Mouse (Mus musculus) CH12.LX (cell line): ENCODE data around the gene Grcc10.

Experiments used
- BHLHE40 ChIP-seq: IDR thresholded peaks from 2 replicates; pipeline ENCODE4 v1.6.1; 2011; ENCODE audit warnings: mild to moderate bottlenecking, low read depth, low read length, improper control_type of control experiment
- E2F4 ChIP-seq: IDR thresholded peaks from 2 replicates; pipeline ENCODE4 v1.6.1; 2011; ENCODE audit warnings: low read depth, low read length, improper control_type of control experiment; ENCODE audit not compliant: insufficient replicate concordance
- MAFK ChIP-seq: IDR thresholded peaks from 2 replicates; pipeline ENCODE4 v1.6.1; 2011; ENCODE audit warnings: low read length, improper control_type of control experiment; ENCODE audit not compliant: insufficient replicate concordance
- MAZ ChIP-seq: IDR thresholded peaks from 2 replicates; pipeline ENCODE4 v1.6.1; 2012; ENCODE audit warnings: low read depth, mild to moderate bottlenecking, inconsistent platforms, low read length, improper control_type of control experiment, moderate library complexity
- POLR2A ChIP-seq: IDR thresholded peaks from 2 replicates; pipeline ENCODE4 v1.6.1; 2011; ENCODE audit warnings: low read depth, mild to moderate bottlenecking, improper control_type of control experiment, low read length
- USF1 ChIP-seq: IDR thresholded peaks from 2 replicates; pipeline ENCODE4 v1.6.1; 2014; ENCODE audit warnings: low read depth, mild to moderate bottlenecking, inconsistent platforms, low read length, improper control_type of control experiment

DNA sequence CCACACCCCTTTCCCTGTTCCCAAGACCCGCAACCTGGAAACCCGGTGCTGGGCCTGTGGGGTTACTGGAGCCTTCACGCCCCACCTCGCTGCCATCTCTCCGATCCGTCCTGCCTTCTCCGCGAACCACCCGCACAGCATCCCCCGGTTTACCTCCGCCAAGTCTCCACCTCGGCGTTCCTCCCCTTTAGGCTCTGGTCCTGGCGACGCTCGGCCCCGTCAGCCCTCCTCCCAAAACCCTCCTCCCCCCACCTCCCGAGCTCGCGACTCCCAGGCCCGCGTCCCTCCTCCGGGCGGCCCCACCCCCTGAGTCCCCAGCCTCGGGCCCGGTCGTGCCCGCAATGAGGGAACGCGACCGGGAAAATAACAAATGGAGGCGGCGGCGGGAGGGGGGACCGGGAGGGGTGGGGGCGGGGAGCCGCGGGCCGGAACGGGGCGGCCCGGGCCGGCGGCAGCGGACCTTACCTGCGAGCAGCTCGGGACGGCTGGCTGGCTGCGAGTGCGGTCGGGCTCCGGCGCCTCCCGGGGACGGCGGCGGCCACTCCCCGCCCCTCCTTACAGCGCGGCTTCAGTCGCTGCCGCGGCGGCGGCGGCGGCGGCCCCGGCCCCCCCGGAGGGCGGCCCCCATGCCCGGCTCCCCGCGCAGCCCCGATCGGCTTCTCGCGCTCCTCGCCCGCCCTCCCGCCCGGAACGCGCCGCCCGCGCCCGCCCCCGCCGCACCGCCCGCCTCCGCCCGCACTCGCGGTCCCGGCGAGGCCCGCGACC, 14.8 kb upstream of the Grcc10 start, which contains the start of the genes Gm45234 and Atn1:
- no peak for TF ChIP-seq MAFK
- TF ChIP-seq MAZ, result peak; percentile 72; the same call in 1 of the 2 replicates
- no peak for TF ChIP-seq USF1
- no peak for TF ChIP-seq E2F4
- TF ChIP-seq BHLHE40, result 0 out of 2 replicates have a peak, but pooled peaks have one; percentile 6
- peak; percentile 25; the same call in 1 of the 2 replicates for TF ChIP-seq POLR2A
